Mouse (Mus musculus): ENCODE results near the gene Mybpc3.

DNA sequence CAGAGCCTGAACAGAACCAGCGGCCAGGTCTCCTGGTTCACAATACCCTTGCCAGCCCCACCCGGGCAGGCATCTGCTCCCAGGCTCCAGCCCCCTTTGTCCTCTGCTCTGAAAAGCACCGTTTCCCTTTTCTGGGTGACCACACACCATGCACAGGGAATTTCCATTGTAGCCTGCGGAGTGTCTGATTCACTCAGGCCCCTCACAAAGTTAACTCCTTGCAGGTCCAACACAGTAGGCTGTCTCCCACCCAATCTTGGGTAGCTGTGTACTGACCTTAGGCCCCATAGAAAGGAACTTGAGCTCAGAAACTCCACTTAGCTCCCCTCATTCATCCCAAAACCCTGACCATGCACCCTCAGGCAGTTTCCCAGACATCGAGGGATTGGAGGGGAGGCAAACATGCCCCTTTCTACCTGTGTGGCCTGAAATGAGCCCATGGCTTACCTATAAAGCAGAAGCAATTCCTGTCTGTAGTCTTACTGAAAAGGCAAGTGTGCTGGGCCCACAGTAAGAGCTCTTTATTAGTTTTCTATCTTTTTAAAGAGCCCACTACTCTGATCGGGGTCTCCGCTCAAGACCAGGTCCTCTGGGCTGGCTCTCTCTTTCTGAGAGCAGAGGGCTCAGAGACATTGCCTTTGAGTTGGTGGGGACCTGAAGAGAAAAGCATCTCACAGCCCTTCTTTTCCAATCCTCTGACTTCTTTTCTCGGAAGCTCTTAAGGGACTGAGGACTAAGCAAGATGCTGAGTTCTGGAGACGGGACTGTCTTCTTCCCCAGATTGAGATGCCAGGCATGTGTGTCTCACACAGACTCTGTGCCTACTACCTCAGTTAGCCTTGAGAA is 31.3 kb upstream of the Mybpc3 start:
- TF ChIP-seq CTCF (IDR thresholded peaks at IDR 0.05; ENCODE audit: extremely low read depth, insufficient read length, insufficient replicate concordance, low read depth, low read length) (no peak), POLR2A (IDR thresholded peaks at IDR 0.05; ENCODE audit: low read depth, low read length) (no peak)
